Mouse (Mus musculus) lung, adult 2 months (tissue): ENCODE results near the gene Rad23a.

Source experiments
- CTCF ChIP-seq: fragments of 200-500 bp; IDR thresholded peaks from 2 replicates; pipeline ENCODE4 v1.5.1; 2011; ENCODE audit warnings: mild to moderate bottlenecking, low read length, control low read depth; ENCODE audit not compliant: insufficient read depth
- POLR2A ChIP-seq: fragments of 200-500 bp; IDR thresholded peaks from 2 replicates; pipeline ENCODE4 v1.6.1; 2011; ENCODE audit warnings: low read depth, mild to moderate bottlenecking, control low read depth, low read length, borderline replicate concordance; ENCODE audit errors: extremely low read depth

- TF ChIP-seq CTCF (no peak), POLR2A (no peak)
Observed at GRCm38 (mm10) chr8:84813830-84814229, 26.6 kb downstream of the Rad23a start.
